Mouse (Mus musculus) natural killer cell, adult 2 months (primary cell): ENCODE results near the gene 1700007K13Rik.

ENCODE experiments used
- DNase-seq, 2 experiments: peaks; one replicate each; pipeline ENCODE4 v3.0.0; 2022; ENCODE audit warnings: low spot score in 2 of 2

1700007K13Rik gene

GRCm38 (mm10) chr2:28415387-28416024, 50.6 kb downstream of the 1700007K13Rik start:
- no peak for DNase-seq

- DNase-seq: no peak
These were observed 51.4 kb downstream of the 1700007K13Rik start for GRCm38 (mm10) chr2:28414757-28415137.

GRCm38 (mm10) chr2:28414116-28414756, 51.9 kb downstream of the 1700007K13Rik start:
- DNase-seq: no peak

DNA sequence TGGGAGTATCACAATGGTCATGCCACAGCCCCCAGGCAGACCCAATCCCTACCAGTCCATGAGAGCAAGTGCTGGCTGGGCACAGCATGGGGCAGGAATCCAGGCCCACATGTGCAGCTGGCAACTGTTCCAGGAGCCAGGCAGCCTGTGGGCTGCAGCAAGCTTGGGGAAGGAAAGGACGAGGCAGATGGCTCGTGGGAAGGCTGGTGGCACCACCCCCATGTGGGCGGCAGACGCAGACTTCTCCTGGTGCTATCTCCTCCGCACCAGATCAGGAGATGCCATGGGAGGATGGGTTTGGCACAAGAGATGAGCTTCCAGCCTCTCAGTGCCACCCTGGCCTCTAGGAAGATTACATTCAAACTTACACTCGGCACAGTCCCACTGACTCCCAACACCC, 53.2 kb downstream of the 1700007K13Rik start:
- DNase-seq: no peak
